Mouse (Mus musculus) myocyte (in vitro differentiated cells): Measurements from ENCODE around the gene Lrrn4. TPM values are rescaled to one million over a fixed set of nuclear protein-coding genes. Genes with fewer than 3 reads are reported as not detected.

Experiments
- H3K27me3 ChIP-seq: one replicate; pipeline ENCODE4 v1.6.1; 2011; ENCODE audit not compliant: control insufficient read depth, insufficient read depth, insufficient read length
- H3K36me3 ChIP-seq: one replicate; pipeline ENCODE4 v1.6.1; 2011; ENCODE audit not compliant: control insufficient read depth, insufficient read depth
- H3K4me2 ChIP-seq: one replicate; pipeline ENCODE4 v1.6.1; 2011; ENCODE audit warnings: low read depth, control low read depth
- H3K4me3 ChIP-seq: one replicate; pipeline ENCODE4 v1.5.1; 2011; ENCODE audit warnings: mild to moderate bottlenecking, control low read depth, moderate library complexity
- H3K79me2 ChIP-seq: one replicate; pipeline ENCODE4 v1.6.1; 2011; ENCODE audit not compliant: control insufficient read depth, insufficient read depth
- H3ac ChIP-seq: one replicate; pipeline ENCODE4 v1.6.1; 2011; ENCODE audit not compliant: control insufficient read depth, insufficient read length
- CEBPB ChIP-seq: IDR thresholded peaks from 2 replicates; pipeline ENCODE4 v1.6.1; 2011; ENCODE audit warnings: mild to moderate bottlenecking, moderate library complexity; ENCODE audit not compliant: poor library complexity, insufficient read depth, severe bottlenecking
- E2F4 ChIP-seq: IDR thresholded peaks from one replicate; pipeline ENCODE4 v1.6.1; 2011; ENCODE audit warnings: mild to moderate bottlenecking, control low read depth, moderate library complexity; ENCODE audit not compliant: insufficient read depth
- MAX ChIP-seq: IDR thresholded peaks from one replicate; pipeline ENCODE4 v1.6.1; 2011; ENCODE audit warnings: low read depth, mild to moderate bottlenecking, control low read depth
- MYOD1 ChIP-seq, 3 experiments: IDR thresholded peaks; one replicate each; pipeline ENCODE4 v1.6.1; 2011; ENCODE audit warnings: control low read depth in 2 of 3, low read depth in 2 of 3, mild to moderate bottlenecking in 2 of 3, moderate library complexity in 1 of 3; ENCODE audit not compliant: insufficient read length in 2 of 3, control insufficient read depth in 1 of 3
- MYOG ChIP-seq, 3 experiments: IDR thresholded peaks; one replicate each; pipeline ENCODE4 v1.6.1; 2011; ENCODE audit warnings: control low read depth in 2 of 3, low read depth in 2 of 3, mild to moderate bottlenecking in 2 of 3; ENCODE audit not compliant: insufficient read length in 2 of 3, control insufficient read depth in 1 of 3, insufficient read depth in 1 of 3
- POLR2A ChIP-seq: IDR thresholded peaks from one replicate; pipeline ENCODE4 v1.6.1; 2011; ENCODE audit warnings: low read depth, mild to moderate bottlenecking, control low read depth, moderate library complexity; ENCODE audit not compliant: insufficient read length
- POLR2AphosphoS2 ChIP-seq: IDR thresholded peaks from one replicate; pipeline ENCODE4 v1.6.1; 2011; ENCODE audit warnings: low read depth, control low read depth; ENCODE audit not compliant: insufficient read length
- REST ChIP-seq: IDR thresholded peaks from one replicate; pipeline ENCODE4 v1.6.1; 2011; ENCODE audit warnings: mild to moderate bottlenecking, control low read depth, moderate library complexity; ENCODE audit not compliant: insufficient read depth, insufficient read length
- SRF ChIP-seq: IDR thresholded peaks from one replicate; pipeline ENCODE4 v1.6.1; 2011; ENCODE audit warnings: low read depth; ENCODE audit not compliant: control insufficient read depth, insufficient read length
- TCF12 ChIP-seq: IDR thresholded peaks from one replicate; pipeline ENCODE4 v1.6.1; 2011; ENCODE audit warnings: mild to moderate bottlenecking, control low read depth; ENCODE audit not compliant: poor library complexity, insufficient read depth, severe bottlenecking
- TCF3 ChIP-seq: IDR thresholded peaks from one replicate; pipeline ENCODE4 v1.6.1; 2011; ENCODE audit warnings: low read depth, control low read depth; ENCODE audit not compliant: insufficient read length
- USF1 ChIP-seq: IDR thresholded peaks from one replicate; pipeline ENCODE4 v1.6.1; 2011; ENCODE audit warnings: low read depth, mild to moderate bottlenecking, control low read depth, moderate library complexity
- polyA plus RNA-seq: library from polyadenylated mRNA; unstranded; fragments of >200 nt; fragmentation: generic; extraction: Trizol; gene quantifications from one replicate; pipeline ENCODE4 v1.2.1, GENCODE M21; 2012; ENCODE audit warnings: missing spikeins

The Lrrn4 gene
- not detected for polyA plus RNA-seq

DNA sequence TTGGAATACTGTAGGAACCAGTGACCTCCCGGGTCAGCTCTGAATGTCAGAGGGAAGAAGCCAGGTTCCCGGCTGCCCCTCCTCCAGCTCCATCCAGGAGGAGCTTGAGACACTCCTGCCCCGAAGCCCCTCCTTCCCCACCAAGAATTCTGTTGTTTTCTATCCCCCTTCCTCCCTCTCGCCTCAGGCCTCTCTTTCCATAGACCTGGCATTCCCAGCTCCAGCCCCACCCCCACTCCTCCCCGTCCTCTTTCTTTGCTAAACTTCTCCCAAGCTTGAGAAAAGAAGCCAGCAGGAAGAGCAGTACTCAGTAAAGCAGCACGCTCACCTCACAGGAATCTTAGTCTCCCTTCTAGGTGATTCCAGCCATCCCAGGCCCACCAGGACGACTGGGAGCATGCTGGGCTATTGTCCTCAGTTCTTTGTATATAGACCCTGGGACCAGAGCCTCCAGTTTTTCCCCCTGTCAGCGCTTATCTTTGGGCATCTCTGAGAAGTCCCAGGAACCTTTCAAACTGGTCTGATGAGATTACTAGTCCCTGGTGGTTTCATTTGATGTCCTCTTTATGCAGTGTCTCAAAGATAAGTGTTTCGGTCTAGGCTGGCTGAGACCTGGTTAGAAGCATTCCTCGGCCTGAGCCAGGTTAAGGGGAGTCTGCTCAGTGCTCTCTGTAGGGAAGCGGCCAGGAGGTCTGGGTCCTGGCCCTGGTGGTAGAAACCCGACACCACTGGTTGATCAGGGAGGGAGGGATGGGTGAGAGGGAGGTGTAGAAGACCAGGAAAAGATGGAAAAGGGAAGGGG is at the start of gene Lrrn4:
Gene Lrrn4, minus strand, starts transcription at position 48 of the 802 bp plus-strand sequence.
- peak within 1 kb of the TSS; percentile 58 for H3K4me2 ChIP-seq
- no peak for TF ChIP-seq MYOD1 (IDR thresholded peaks at IDR 0.05; ENCODE audit: control insufficient read depth in 1 of 3, insufficient read length in 2 of 3, low read depth in 2 of 3)
- TF ChIP-seq TCF3: no peak
- TF ChIP-seq REST: no peak
- no peak within 1 kb of the TSS for H3K4me3 ChIP-seq
- H3K79me2 ChIP-seq: no peaks in the 10 kb centered on the region
- no peaks in the 10 kb centered on the region for H3K36me3 ChIP-seq
- peaks cover 38% of the 10 kb centered on the region for H3K27me3 ChIP-seq
- H3ac ChIP-seq: no peak within 1 kb of the TSS

- Histone ChIP-seq H3K36me3 (no peaks in the 10 kb centered on the region), H3K4me3 (no peak overlapping the region), H3ac (no peak overlapping the region), H3K27me3 (no peaks in the 10 kb centered on the region), H3K4me2 (no peak overlapping the region), H3K79me2 (no peaks in the 10 kb centered on the region)
- TF ChIP-seq TCF3 (no peak), POLR2AphosphoS2 (no peak), CEBPB (no peak), USF1 (no peak), TCF12 (no peak), SRF (no peak), E2F4 (no peak), MAX (no peak), MYOG (IDR thresholded peaks at IDR 0.05; ENCODE audit: control insufficient read depth in 1 of 3, insufficient read depth in 1 of 3, insufficient read length in 2 of 3, low read depth in 2 of 3) (no peak), MYOD1 (IDR thresholded peaks at IDR 0.05; ENCODE audit: control insufficient read depth in 1 of 3, insufficient read length in 2 of 3, low read depth in 2 of 3) (no peak), POLR2A (no peak), REST (no peak)
Measured at GRCm38 (mm10) chr2:132928999-132929398, 48.3 kb upstream of the Lrrn4 start.

GRCm38 (mm10) chr2:132927871-132928270 is 47.2 kb upstream of the Lrrn4 start:
- Histone ChIP-seq H3K4me2 (no peak overlapping the region), H3ac (no peak overlapping the region)
- TF ChIP-seq POLR2A: no peak
- no peak for TF ChIP-seq USF1
- TF ChIP-seq TCF3: no peak
- TF ChIP-seq SRF: no peak
- TF ChIP-seq MYOD1 (IDR thresholded peaks at IDR 0.05; ENCODE audit: control insufficient read depth in 1 of 3, insufficient read length in 2 of 3, low read depth in 2 of 3): no peak
- TF ChIP-seq TCF12: no peak
- TF ChIP-seq CEBPB: no peak
- no peak for TF ChIP-seq E2F4
- TF ChIP-seq MYOG (IDR thresholded peaks at IDR 0.05; ENCODE audit: control insufficient read depth in 1 of 3, insufficient read depth in 1 of 3, insufficient read length in 2 of 3, low read depth in 2 of 3): no peak
- no peak for TF ChIP-seq REST
- TF ChIP-seq MAX: no peak
- no peak for TF ChIP-seq POLR2AphosphoS2

DNA sequence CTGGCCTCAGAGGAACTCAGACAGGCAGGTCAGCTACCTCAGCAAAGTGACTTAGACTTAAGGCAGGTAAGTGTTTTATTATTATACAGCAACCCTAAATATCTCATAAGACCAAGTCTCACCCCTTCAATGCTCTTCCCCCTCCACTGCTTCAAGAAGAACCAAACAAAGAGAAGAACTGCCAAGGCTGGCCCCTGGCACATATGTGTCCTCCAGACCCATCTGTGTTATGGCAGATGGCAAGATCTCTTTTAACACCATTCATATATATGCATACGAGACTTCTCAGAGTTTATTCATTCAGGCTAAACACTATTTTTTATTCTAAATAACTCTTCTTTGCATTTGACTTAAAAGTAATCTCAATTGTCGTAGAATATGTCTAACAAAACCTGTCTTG is 46.6 kb upstream of the Lrrn4 start:
- H3ac ChIP-seq: no peak overlapping the region
- no peak overlapping the region for H3K4me3 ChIP-seq
- H3K79me2 ChIP-seq: no peaks in the 10 kb centered on the region
- no peak for TF ChIP-seq POLR2A
- no peak for TF ChIP-seq MAX
- no peak for TF ChIP-seq TCF3
- no peak for TF ChIP-seq MYOG (IDR thresholded peaks at IDR 0.05; ENCODE audit: control insufficient read depth in 1 of 3, insufficient read depth in 1 of 3, insufficient read length in 2 of 3, low read depth in 2 of 3)
- no peak for TF ChIP-seq E2F4
- no peak for TF ChIP-seq TCF12
- no peak for TF ChIP-seq REST
- TF ChIP-seq SRF: no peak
- no peaks in the 10 kb centered on the region for H3K27me3 ChIP-seq
- no peak overlapping the region for H3K4me2 ChIP-seq
- H3K36me3 ChIP-seq: no peaks in the 10 kb centered on the region

More at GRCm38 (mm10) chr2:132927871-132928270, 47.2 kb upstream of the Lrrn4 start:
- no peaks in the 10 kb centered on the region for H3K79me2 ChIP-seq
- H3K36me3 ChIP-seq: no peaks in the 10 kb centered on the region
- H3K4me3 ChIP-seq: no peak overlapping the region
- H3K27me3 ChIP-seq: no peaks in the 10 kb centered on the region

GRCm38 (mm10) chr2:132923290-132924085 is 42.8 kb upstream of the Lrrn4 start:
- Histone ChIP-seq H3K4me3 (no peak overlapping the region), H3K36me3 (no peaks in the 10 kb centered on the region), H3K79me2 (no peaks in the 10 kb centered on the region), H3K4me2 (no peak overlapping the region), H3K27me3 (no peaks in the 10 kb centered on the region), H3ac (no peak overlapping the region)
- no peak for TF ChIP-seq E2F4
- no peak for TF ChIP-seq TCF3
- no peak for TF ChIP-seq MYOG (IDR thresholded peaks at IDR 0.05; ENCODE audit: control insufficient read depth in 1 of 3, insufficient read depth in 1 of 3, insufficient read length in 2 of 3, low read depth in 2 of 3)
